Mouse (Mus musculus): ENCODE measurements around the gene Asb16.

The Asb16 gene

GRCm38 (mm10) chr11:102287485-102287884 is 18.9 kb downstream of the Asb16 start:
- DNase-seq (ENCODE audit: low spot score), result no peak

DNA sequence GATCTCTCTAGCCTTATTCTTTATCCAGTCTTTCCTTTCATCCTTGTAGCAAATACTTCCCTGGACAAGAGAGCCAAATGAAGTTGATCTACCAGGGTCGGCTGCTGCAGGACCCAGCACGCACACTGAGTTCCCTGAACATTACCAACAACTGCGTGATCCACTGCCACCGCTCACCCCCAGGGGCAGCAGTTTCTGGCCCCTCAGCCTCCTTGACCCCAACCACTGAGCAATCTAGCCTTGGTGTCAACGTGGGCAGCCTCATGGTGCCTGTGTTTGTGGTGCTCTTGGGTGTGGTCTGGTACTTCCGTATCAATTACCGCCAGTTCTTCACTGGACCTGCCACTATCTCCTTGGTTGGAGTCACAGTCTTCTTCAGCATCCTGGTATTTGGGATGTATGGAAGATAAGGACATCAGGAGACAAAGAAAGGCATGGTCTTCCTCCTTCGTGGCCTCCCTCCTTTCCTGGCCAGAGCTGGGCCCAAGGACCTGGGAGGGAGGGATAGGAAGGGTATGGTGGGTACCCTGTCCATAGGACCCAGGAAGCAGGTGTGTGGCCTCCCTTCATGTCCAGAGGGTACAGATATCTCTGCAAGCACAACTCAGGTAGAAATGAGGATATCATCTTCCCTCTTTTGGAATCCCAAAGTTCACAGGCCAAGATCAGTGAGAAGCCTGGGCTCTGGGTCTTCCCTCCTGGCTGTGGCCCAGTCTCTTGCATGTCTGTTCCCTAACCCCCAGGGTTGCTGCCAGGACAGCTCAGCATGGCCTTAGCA is 19.7 kb downstream of the Asb16 start:
- no peak for DNase-seq (ENCODE audit: low spot score)

DNA sequence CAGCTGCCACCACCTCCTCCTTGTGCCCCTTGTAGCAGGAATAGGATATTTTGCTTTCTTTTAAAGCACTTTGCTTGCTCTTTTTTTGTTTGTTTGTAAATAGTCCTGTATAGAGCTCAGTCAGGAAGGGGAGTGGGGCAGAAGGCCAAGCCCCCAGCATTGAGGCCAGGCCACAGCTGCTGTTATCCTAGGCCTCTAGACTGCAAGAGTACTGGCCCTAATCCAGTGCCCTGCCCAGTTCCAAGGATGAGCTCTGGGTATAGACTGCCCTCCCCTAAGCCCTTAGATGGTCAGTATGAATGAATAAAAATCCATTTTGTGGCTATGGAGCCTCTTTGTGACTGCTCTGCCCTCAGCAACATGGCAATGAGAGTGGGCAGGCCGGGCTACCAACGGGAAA is 20.4 kb downstream of the Asb16 start:
- no peak for DNase-seq (ENCODE audit: low spot score)

DNA sequence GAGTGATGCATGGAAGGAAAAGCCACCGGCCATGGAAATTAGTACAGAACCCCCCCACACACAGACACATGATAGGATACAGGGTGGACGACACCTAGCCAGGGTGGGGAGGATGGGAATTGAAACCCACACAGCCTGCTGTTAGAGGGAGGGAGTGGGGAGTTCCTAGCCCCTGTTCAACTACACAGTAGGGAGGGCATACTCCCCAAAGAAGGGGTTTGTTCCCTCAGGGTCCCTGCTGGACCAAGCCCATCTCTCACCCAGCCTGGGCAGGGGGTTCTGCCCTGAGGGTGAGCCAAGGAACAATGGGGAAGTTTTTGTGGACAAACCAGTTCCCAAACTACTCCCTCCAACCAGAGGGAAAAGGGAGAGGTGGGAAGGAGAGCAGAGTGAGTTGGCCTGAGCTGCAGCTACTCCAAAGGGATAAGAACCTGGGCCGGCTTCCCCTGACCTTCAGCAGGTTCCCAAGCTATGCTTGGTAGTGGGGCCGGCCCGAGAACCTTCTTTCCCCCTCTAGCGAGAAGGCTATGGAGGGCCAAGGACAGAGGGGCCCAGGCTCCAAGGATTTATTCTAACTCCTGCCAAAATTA is 21.1 kb downstream of the Asb16 start:
- DNase-seq (ENCODE audit: low spot score), result no peak

- DNase-seq (ENCODE audit: low spot score), result no peak
These were observed 21.6 kb downstream of the Asb16 start for GRCm38 (mm10) chr11:102290141-102290540.

DNA sequence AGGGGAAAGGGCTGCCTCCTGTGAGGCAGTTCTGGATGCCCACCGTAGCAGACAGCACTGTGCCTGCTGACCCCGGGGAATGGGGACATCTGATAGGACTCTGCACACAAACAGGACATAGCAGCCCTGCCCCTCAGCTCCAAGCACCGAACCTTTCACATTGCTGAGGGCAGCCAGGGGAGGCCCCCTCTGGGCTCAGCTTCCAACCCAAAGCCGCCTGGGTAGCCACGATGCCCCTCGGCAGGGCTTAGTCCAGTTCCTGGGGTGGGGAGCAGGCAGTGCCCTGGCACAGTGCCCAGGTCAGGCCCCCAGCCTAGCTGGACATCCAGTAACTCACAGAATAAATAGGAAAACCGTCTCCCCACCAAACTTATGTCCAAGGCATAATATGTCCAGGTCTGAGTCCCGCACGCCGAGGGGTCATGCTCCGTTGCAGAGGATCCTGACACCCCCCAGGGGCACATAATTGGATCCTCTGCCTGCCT is 22.6 kb downstream of the Asb16 start:
- DNase-seq (ENCODE audit: low spot score), result no peak

GRCm38 (mm10) chr11:102293971-102294370 is 25.4 kb downstream of the Asb16 start:
- no peak for DNase-seq (ENCODE audit: low spot score)

DNA sequence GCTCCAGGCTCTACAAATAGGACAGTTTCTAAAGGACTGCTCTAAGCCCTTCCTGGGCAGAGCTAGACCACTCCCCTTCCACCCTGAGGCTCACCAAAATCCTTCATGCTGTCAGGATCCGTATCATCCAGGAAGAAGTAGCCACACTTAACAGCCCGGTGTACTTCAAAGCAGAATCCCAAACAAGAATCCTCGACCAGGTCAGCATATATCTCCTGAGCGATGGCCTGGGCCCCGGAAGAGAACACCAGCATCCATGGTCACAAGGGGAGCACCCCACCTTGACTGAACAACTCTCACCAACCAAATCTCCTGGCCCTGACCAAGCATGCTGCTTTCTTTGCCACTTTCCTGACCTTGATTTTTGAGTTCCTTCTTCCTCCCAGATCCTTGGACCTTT is 25.9 kb downstream of the Asb16 start:
- no peak for DNase-seq (ENCODE audit: low spot score)

DNA sequence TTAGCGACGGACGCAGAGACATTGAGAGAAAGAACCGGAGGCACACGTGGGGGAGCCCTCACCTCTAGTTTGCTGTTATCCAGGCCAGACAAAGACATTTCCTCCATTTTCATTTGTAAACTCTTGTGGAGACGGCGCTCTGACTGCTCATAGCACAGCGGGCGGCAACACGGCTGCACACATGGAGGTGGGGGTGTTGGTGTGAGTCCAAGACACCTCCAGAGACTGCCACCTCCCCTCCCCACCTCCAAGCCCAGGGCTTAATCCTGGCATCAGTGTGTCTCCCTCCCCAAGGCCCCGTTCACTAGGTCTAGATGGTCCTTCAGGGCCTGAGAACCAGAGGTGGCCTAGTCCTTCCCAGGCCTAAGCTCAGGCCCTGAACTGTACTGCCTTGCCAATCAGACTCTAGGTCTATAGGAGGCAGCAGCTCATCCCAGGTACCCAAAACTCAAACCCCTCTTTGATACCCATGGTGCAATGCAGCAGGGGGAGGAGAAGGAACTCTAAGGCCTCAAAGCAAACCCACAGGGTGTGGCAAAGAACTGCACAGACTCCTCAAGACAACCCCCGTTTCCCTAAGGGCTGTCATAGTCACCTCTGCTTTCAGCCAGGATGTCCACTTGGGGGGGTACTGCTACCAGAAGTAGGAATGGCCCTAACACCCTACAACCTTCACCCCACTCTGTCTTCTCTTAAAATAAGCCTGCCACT is 26.5 kb downstream of the Asb16 start:
- DNase-seq (ENCODE audit: low spot score), result no peak

GRCm38 (mm10) chr11:102295598-102296471 is 27.3 kb downstream of the Asb16 start:
- DNase-seq (ENCODE audit: low spot score), result no peak

DNA sequence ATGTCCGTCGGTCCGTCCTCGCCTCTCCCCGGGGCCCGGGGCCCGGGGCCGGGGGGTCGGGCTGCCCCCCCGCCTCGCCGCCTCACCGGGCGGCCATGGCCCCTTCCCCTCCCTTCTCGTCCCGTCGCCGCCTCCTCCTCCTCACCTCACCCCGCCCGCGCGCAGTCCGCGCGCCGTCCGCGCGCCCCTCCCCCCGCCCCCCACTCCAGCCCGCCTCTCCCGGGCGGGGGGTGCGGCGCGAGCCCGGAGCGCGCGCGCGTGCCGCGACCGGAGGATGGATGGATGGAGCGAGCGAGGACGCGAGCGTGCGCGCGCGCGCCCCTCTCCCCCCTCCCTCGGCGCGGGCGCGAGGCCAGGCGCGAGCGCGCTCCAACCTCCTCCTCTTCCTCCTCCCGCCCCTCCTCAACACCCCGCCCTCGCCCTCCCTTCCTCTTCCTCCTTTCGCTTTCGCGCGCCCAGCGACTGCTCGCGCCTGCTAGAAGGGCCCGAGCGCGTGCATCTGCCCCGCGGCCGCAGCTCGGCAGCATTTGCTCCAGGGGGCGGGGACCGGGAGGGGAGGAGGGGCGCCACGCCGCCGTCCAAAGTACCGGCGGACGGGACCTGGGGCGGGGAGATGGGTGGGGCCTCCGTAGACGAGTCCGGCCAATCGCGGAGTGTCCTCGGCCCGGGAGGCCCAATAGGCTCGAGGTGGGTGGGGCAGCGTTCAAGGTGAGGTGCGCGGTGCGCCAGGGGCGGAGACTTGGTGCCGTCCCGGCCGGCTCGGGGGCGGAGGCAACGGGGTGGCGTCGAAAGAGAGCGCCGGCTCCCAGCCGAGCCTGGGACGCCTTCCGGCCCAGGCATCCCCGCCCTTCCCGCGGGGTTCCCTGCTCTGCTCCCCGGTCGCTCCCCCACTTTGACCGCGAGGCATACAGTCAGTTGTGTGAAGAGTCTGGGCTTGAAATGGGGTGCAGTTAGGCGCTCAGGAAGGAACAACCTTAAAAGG is 28.2 kb downstream of the Asb16 start, which contains the start of gene Atxn7l3:
Atxn7l3 (minus strand) TSS at position 141 of the 982 bp plus-strand sequence.
- peak; percentile 98 for DNase-seq (ENCODE audit: low spot score)

- DNase-seq (ENCODE audit: low spot score), result no peak
These were observed 29.3 kb downstream of the Asb16 start for GRCm38 (mm10) chr11:102297577-102298556.

DNA sequence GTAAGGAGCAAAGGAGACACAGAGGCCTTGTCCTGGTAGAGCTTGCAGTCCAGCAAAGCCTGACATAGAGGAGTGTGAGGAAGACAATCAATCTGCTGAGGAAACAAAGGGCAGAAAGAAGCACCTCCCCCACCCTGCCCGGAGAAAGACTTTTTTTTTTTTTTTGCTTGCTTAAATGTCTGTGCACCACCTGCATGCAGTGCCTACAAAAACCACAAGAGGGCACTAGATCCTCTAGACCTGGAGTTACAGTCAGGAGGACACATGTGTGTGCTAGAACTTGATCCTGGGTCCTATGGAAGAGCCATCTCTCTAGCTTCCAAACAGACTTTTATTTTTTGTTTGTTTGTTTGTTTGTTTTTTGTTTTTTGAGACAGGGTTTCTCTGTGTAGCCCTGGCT is 31.3 kb downstream of the Asb16 start:
- DNase-seq (ENCODE audit: low spot score), result peak; percentile 65

GRCm38 (mm10) chr11:102304141-102304540 is 35.6 kb downstream of the Asb16 start:
- DNase-seq (ENCODE audit: low spot score), result no peak

DNA sequence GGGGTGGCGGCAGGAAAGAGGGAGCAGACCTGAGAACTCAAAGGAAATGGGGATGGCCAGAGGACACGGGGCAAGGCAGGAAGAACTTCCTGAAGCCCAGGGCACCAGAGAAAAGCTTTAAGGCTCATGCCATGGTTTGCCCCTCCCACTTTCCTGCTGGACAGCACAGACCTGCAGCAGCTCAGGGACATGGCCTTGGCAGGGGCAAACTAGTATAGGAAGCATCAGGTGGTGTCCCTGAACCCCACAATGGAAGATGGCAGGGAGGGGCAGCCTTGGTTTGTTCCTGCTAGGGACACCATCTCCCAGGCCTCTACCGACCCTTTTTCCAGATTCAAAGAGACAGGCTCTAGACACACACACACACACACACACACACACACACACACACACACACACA is 36.8 kb downstream of the Asb16 start:
- no peak for DNase-seq (ENCODE audit: low spot score)

DNA sequence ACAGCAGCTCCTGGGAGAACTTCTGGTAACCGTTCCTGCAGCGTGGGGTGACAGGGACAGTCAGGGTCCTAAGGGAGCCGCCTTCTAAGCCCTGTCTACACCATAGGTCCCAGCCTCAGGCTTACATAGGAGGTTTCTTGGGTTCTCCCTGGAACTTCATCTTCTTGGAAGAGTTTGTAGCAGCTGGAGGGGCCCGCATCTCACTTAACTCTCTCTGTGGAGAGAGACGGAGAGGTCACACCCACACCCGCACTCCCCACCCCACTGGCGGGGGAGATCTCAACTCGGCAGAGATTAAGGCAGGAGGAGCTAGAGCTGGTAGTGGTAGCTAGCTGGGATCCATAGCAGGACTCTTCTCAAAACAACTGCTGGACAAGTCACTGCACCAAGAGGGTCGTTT is 39.6 kb downstream of the Asb16 start:
- DNase-seq (ENCODE audit: low spot score), result no peak

- peak; percentile 96 for DNase-seq (ENCODE audit: low spot score)
These were observed 40.4 kb downstream of the Asb16 start for GRCm38 (mm10) chr11:102308979-102309378.

GRCm38 (mm10) chr11:102309821-102310617 is 41.5 kb downstream of the Asb16 start:
- no peak for DNase-seq (ENCODE audit: low spot score)
